Mouse (Mus musculus): Measurements from ENCODE around the gene Olfml2b. TPM values are rescaled to one million over a fixed set of nuclear protein-coding genes. Genes with fewer than 3 reads are reported as not detected.
A peak's percentile ranks its signal among the peaks of the same experiment; 100 is the strongest.

Gene Olfml2b
- 25.3 and 29.2 TPM in 2 replicates for polyA plus RNA-seq (2016; fragmentation: Nextera tagmentation; extraction: Ambion mirVana)

DNA sequence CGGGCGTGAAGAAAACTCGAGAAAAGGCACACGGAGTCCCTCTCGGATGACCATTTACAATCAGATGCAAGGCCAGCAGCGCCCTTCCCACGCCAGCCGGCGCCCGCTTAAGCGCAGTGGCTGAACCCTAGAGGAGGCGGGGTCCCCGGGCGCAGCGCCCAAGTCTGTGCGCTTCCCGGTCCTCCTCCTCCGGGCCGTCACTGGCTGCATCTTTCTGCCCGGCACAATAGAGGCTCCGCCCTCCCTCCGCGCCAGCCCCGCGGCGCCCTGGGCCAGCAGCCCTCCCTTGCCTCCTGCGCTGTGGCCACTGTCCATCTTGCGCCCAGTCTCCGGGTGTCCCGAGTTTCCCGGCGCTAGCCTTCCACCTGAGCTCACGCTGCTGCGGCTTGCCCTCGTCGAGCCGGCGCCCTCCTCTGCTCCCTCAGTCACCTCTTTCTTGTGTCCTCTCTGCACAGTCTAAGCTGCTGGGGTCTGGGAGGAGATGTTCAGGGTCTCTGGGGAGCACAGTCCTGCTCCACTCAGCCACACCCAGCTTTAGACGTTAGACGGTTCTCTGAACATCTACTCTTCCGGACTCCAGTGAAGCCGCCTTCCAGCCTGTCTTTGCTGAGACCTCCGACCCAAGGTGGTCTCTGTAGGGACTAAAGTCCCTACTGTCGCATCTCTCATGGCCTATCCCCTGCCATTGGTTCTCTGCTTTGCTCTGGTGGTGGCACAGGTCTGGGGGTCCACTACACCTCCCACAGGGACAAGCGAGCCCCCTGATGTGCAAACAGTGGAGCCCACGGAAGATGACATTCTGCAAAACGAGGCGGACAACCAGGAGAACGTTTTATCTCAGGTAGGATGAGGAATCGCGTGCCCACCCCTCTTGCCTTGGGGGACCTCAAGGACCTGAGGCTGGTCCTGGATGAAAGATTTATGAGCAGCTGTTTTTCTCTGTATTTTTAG, at the start of gene Olfml2b:
Gene Olfml2b, plus strand, starts transcription at position 278 of the 951 bp plus-strand sequence.
- Histone ChIP-seq H3K27me3 (peaks cover 6% of the 10 kb centered on the region), H3K9ac (replicated peaks) (peak within 1 kb of the TSS; percentile 73), H3K36me3 (peaks cover 7% of the 10 kb centered on the region; the same call in 1 of the 2 replicates), H3K9me3 (no peaks in the 10 kb centered on the region), H3K4me3 (replicated peaks) (peak within 1 kb of the TSS; percentile 58), H3K27ac (peak within 1 kb of the TSS; percentile 35), H3K4me1 (replicated peaks) (peaks cover 30% of the 10 kb centered on the region), H3K4me2 (peak within 1 kb of the TSS; percentile 79)
- WGBS: 15% methylated on average over 51 of the region's 51 CpGs
- ATAC-seq (ENCODE audit: insufficient number of reproducible peaks, insufficient read depth, low FRiP score, low TSS enrichment, low read depth): peak; percentile 87

DNA sequence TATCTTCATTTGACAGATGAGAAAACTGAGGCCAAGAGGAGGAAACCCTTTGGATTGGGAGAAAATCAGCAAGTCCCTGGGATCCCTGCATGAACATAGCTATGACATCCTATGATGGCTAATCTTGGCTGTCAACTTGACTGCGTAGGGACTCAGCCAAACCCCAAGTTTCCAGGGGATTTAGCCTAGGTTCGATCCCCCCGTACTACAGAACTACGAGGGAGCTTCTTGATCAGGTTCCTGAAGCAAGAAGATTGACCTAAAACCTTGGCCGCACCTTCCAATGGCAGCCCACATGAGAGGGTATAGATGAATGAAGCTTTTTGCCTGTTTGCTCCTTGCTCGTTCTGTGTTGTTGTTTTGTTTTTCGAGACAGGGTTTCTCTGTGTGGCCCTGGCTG, 49.8 kb upstream of the Olfml2b start:
- WGBS: 93% methylated on average over 7 of the region's 7 CpGs
- Histone ChIP-seq H3K4me2 (no peak overlapping the region), H3K9ac (replicated peaks) (no peak overlapping the region), H3K4me1 (replicated peaks) (no peaks in the 10 kb centered on the region), H3K9me3 (peaks cover 8% of the 10 kb centered on the region; the same call in 1 of the 2 replicates), H3K27me3 (no peaks in the 10 kb centered on the region), H3K4me3 (replicated peaks) (no peak overlapping the region), H3K36me3 (no peaks in the 10 kb centered on the region), H3K27ac (no peak overlapping the region)
- ATAC-seq (ENCODE audit: insufficient number of reproducible peaks, insufficient read depth, low FRiP score, low TSS enrichment, low read depth): no peak

DNA sequence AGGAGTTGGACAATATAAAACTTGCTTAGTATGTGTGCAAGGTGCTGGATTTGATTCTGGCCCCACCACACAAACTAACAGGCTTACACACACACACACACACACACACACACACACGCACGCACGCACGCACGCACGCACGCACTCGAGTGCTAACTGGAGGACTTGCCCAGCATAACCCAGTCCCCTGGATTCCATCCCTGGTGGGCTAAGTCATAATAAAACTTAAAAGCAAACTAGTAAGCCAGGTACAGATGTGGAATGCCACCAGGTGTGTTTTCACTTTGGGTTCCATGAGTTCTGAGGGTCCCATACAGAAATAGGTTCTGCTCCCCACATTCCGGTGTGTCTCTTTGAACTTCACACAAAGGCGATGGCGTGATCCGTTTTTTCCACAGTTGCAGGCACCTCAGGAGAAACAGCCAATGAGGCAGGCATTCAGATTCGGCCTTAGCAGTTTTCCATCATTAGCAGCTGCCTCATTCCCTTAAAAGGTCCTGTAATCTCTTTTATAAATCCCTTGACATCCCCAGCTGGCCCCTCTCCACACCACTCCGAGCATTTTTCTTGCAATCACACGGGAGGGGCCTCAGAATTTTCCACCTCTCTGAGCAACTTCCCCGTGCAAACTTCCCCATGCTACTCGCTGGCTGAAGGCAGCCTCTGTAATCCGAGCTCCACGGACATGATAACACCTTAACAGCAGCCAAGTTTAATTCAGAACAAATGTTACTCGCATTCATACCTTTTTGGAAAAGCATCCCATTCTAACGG, 38.9 kb upstream of the Olfml2b start:
- 0 out of 2 replicates have a peak, but pooled peaks cover 3% of the 10 kb centered on the region for H3K27me3 ChIP-seq
- peak; percentile 87 for ATAC-seq (ENCODE audit: insufficient number of reproducible peaks, insufficient read depth, low FRiP score, low TSS enrichment, low read depth)
- peak overlapping the region; percentile 62 for H3K27ac ChIP-seq
- H3K9ac ChIP-seq (replicated peaks): no peak overlapping the region
- 36% methylated on average over 21 of the region's 21 CpGs for WGBS
- peaks cover 13% of the 10 kb centered on the region for H3K4me1 ChIP-seq (replicated peaks)
- no peak overlapping the region for H3K4me3 ChIP-seq (replicated peaks)
- H3K36me3 ChIP-seq: no peaks in the 10 kb centered on the region
- H3K4me2 ChIP-seq: peak overlapping the region; percentile 6; the same call in 1 of the 2 replicates
- H3K9me3 ChIP-seq: no peaks in the 10 kb centered on the region

DNA sequence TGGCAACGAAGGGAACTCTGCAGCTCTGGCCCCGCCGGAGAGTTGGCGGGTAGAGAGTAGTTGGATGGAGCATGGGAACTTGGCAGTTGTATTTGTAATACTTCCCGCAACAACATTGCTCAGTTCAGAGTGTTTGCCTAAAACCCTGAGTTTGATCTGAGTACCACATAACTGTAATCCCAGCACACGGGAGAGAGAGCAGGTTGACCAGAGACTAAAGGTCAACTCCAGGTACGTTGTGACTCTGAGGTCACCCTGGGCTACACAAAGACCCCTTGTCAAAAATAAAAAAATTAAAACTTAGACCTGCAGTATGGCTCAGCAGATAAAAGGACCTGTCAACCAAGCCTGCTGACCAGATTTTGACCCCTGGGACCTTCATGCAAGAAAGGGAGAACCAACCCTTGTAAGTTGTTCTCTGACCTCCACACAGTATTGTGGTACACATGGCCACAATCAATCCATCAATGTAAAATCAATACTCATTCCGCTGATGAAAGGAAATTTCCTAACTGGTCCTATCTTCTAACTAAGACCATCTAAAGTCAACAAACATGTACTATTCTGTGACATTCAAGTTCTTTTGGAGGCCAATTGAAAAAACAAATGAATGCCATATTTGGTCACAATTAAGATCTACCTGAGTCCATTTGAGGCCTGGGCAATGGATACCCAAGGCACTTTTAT, 37.0 kb upstream of the Olfml2b start:
- no peaks in the 10 kb centered on the region for H3K36me3 ChIP-seq
- H3K4me1 ChIP-seq (replicated peaks): peaks cover 13% of the 10 kb centered on the region
- no peak overlapping the region for H3K27ac ChIP-seq
- H3K4me2 ChIP-seq: no peak overlapping the region
- H3K9ac ChIP-seq (replicated peaks): no peak overlapping the region
- 92% methylated on average over 8 of the region's 8 CpGs for WGBS
- H3K27me3 ChIP-seq: 0 out of 2 replicates have a peak, but pooled peaks cover 3% of the 10 kb centered on the region
- H3K4me3 ChIP-seq (replicated peaks): no peak overlapping the region
- ATAC-seq (ENCODE audit: insufficient number of reproducible peaks, insufficient read depth, low FRiP score, low TSS enrichment, low read depth): no peak
- no peaks in the 10 kb centered on the region for H3K9me3 ChIP-seq

DNA sequence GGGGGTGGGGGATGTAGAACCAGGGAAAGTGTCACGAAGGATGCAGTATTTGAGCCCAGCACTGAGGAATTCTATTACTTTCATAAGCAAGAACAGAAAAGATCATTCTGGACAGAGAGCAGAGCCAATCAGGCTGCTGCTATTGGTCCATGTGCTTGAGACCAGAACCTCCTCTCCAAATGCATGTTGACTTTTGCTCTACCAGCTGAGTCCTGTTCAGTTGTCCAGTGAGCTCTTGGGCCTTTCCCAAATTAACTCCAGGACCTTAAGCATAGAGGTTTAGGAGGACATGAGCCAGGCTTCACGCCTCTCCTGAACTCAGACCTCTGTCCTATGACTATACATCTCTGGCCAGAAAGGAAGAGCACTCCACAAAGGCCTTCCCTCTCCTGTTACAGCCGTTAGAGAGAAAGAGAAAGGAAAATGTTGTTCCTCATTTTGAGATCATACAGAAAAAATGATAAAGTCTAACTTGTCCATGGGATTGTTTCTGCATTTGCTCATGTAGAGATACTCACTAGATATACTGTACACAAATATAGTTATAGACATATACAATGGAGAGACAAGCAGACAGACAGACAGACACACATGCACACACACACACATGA, 35.8 kb upstream of the Olfml2b start:
- 90% methylated on average over 3 of the region's 3 CpGs for WGBS
- H3K4me1 ChIP-seq (replicated peaks): peaks cover 13% of the 10 kb centered on the region
- no peak overlapping the region for H3K4me3 ChIP-seq (replicated peaks)
- H3K4me2 ChIP-seq: no peak overlapping the region
- no peaks in the 10 kb centered on the region for H3K9me3 ChIP-seq
- H3K27ac ChIP-seq: no peak overlapping the region
- no peak overlapping the region for H3K9ac ChIP-seq (replicated peaks)
- no peak for ATAC-seq (ENCODE audit: insufficient number of reproducible peaks, insufficient read depth, low FRiP score, low TSS enrichment, low read depth)
- H3K36me3 ChIP-seq: no peaks in the 10 kb centered on the region
- 0 out of 2 replicates have a peak, but pooled peaks cover 1% of the 10 kb centered on the region for H3K27me3 ChIP-seq

DNA sequence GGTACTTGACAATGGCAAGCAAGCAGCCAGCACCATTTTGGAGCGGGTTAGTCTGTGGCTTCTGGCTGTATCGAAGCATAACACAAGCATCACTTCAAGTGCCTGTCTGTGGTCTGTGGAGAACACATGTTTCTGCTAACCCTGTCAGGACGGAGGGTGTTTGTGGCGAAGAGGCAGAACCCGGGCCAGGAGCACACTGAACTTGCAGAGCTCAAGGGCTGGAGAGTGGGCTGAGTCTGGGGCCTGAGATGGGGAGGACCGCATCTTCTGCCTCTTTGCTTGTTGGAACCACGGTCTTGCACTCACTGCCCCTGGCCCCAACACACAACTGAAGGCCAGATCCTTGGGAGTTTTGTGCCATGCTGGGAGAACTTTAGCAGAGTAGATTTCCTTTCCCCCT, 34.5 kb upstream of the Olfml2b start:
- WGBS: 79% methylated on average over 7 of the region's 7 CpGs
- no peaks in the 10 kb centered on the region for H3K9me3 ChIP-seq
- peaks cover 10% of the 10 kb centered on the region for H3K4me1 ChIP-seq (replicated peaks)
- ATAC-seq (ENCODE audit: insufficient number of reproducible peaks, insufficient read depth, low FRiP score, low TSS enrichment, low read depth): no peak
- H3K4me2 ChIP-seq: no peak overlapping the region
- no peak overlapping the region for H3K4me3 ChIP-seq (replicated peaks)
- H3K27ac ChIP-seq: no peak overlapping the region
- no peak overlapping the region for H3K9ac ChIP-seq (replicated peaks)
- H3K36me3 ChIP-seq: no peaks in the 10 kb centered on the region
- H3K27me3 ChIP-seq: no peaks in the 10 kb centered on the region

DNA sequence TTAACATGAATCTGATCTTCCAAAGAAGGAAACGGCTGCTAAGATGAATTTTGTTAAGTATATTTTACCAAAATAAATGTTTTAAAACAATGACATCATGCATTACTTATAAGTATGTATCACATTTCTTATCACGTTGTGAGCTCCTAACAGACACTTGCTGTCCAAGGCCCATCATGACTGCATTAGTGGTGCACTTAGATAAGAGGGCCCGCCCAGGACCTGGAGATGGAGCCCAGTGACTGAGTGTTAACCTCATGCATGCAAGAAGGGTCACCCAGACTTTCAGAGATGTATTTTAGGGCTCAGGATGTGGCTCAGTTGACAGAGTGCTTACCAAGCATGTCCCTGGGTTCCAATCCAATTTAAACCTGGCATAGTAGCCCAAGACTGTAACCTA, 34.0 kb upstream of the Olfml2b start:
- no peak overlapping the region for H3K27ac ChIP-seq
- H3K4me1 ChIP-seq (replicated peaks): peaks cover 6% of the 10 kb centered on the region
- 78% methylated on average over 3 of the region's 3 CpGs for WGBS
- no peaks in the 10 kb centered on the region for H3K27me3 ChIP-seq
- no peak overlapping the region for H3K4me3 ChIP-seq (replicated peaks)
- no peak overlapping the region for H3K4me2 ChIP-seq
- no peaks in the 10 kb centered on the region for H3K36me3 ChIP-seq
- no peak overlapping the region for H3K9ac ChIP-seq (replicated peaks)
- no peak for ATAC-seq (ENCODE audit: insufficient number of reproducible peaks, insufficient read depth, low FRiP score, low TSS enrichment, low read depth)
- no peaks in the 10 kb centered on the region for H3K9me3 ChIP-seq

DNA sequence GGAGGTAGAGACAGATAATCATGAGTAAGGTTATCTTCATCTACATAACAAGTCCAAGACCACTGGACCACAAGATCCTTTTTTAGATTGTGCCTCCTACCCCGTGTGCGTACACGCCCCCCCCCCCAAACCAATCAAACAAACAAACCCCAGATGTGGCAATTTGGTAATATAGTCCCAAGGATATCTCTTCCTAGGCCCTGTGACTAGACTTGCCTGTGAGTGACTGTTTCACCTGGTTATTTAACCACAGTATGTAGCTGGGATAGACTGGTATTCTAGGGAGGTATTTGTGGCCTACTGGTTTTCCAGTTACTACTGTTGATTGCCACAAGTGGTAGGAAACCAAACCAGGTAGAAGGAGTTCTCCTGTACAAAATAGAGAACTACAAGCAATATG, 33.6 kb upstream of the Olfml2b start:
- Histone ChIP-seq H3K4me1 (replicated peaks) (peaks cover 4% of the 10 kb centered on the region; the same call in 1 of the 2 replicates), H3K27ac (no peak overlapping the region), H3K9me3 (no peaks in the 10 kb centered on the region), H3K4me3 (replicated peaks) (no peak overlapping the region), H3K36me3 (no peaks in the 10 kb centered on the region), H3K27me3 (no peaks in the 10 kb centered on the region), H3K4me2 (no peak overlapping the region), H3K9ac (replicated peaks) (no peak overlapping the region)
- ATAC-seq (ENCODE audit: insufficient number of reproducible peaks, insufficient read depth, low FRiP score, low TSS enrichment, low read depth): no peak
- WGBS: 89% methylated on average over 3 of the region's 3 CpGs

DNA sequence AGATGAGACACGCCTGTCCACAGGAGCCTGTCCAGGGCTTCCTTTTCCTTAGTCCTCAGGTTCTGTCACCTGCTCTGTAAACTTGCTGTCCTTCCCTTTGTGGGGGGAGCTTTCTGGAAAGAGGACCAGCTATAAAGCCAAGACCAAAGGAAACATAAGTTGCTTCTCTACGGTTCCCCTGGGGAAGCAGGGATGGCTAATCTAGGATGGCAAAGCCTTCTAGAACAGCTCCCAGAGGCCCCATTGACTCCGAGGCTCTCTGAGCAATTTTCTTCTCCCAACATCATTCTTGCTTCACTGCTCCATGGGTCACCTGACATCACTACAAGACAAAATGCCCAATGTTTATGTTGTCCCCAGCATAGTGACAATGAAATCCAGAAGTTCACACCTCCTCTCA, 32.7 kb upstream of the Olfml2b start:
- no peaks in the 10 kb centered on the region for H3K27me3 ChIP-seq
- 82% methylated on average over 3 of the region's 3 CpGs for WGBS
- no peak overlapping the region for H3K4me2 ChIP-seq

DNA sequence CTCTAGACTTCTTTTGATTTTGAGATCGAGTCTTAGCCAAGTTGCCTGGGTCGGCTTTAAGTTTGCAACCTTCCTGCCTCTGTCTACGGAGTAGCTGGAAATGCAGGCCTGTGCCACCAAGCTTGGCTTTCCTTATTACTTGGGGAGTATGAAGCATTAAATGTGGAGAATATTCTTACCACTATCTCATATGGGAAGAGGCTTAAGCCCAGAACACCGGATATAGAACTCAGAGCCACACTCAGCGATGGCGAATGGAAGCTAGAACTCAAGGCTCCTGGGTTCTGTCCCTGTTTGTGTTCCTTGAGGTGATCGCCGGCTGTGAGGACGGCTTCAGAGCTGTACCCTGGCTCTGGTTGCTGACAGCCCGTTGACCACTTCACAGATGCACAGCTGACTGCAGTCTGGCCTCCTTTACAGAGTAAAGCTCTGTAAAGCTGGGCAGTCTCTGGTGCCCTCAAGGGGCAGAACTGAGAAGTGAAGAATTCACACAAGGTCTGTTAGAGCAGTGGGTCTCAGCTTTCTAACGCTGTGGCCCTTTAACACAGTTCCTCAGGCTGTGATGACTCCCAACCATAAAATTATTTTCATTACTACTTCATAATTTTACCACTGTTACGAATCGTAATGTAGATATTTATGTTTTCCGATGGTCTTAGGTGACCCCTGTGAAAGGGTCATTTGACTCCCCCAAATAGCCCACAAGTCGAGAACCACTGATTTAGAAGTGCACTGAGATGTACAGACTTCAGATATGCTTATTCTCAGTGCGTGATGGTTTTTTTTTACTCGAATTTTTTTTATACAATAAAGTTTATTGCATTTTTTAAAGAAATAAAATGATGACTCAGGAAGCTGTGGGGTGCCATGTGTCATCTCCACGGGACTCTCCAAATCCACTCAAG, 31.1 kb upstream of the Olfml2b start:
- H3K4me1 ChIP-seq (replicated peaks): no peaks in the 10 kb centered on the region
- no peak overlapping the region for H3K4me3 ChIP-seq (replicated peaks)
- H3K27me3 ChIP-seq: no peaks in the 10 kb centered on the region
- peak; percentile 79 for ATAC-seq (ENCODE audit: insufficient number of reproducible peaks, insufficient read depth, low FRiP score, low TSS enrichment, low read depth)
- H3K36me3 ChIP-seq: no peaks in the 10 kb centered on the region
- H3K4me2 ChIP-seq: no peak overlapping the region
- no peak overlapping the region for H3K27ac ChIP-seq
- 62% methylated on average over 18 of the region's 18 CpGs for WGBS
- H3K9ac ChIP-seq (replicated peaks): no peak overlapping the region
- H3K9me3 ChIP-seq: no peaks in the 10 kb centered on the region

More for the DNA sequence above, 32.7 kb upstream of the Olfml2b start:
- no peak for ATAC-seq (ENCODE audit: insufficient number of reproducible peaks, insufficient read depth, low FRiP score, low TSS enrichment, low read depth)
- Histone ChIP-seq H3K4me1 (replicated peaks) (no peaks in the 10 kb centered on the region), H3K27ac (no peak overlapping the region), H3K4me3 (replicated peaks) (no peak overlapping the region), H3K9me3 (no peaks in the 10 kb centered on the region), H3K9ac (replicated peaks) (no peak overlapping the region), H3K36me3 (no peaks in the 10 kb centered on the region)
